Mouse (Mus musculus) adrenal gland, adult 2 months (tissue): ENCODE measurements at regions not wholly inside any gene's neighbourhood (a gene's known extent, or its start where the extent isn't known, plus 50 kb on each side); places are given as distances from the start of the nearest gene placed in this dataset.

ENCODE experiments used
- DNase-seq: peaks from one replicate; pipeline ENCODE4 v3.0.0; 2021

- no peak for DNase-seq
These were observed 71.0 kb upstream of the Gm11733 start for GRCm38 (mm10) chr11:117413133-117413532.

- DNase-seq = no peak
These were observed 70.0 kb upstream of the Gm11733 start for GRCm38 (mm10) chr11:117413942-117414705.

GRCm38 (mm10) chr11:117414871-117415323 is 69.3 kb upstream of the Gm11733 start:
- peak; percentile 84 for DNase-seq

- no peak for DNase-seq
These were observed 68.7 kb upstream of the Gm11733 start for GRCm38 (mm10) chr11:117415466-117415865.

GRCm38 (mm10) chr11:117415955-117416354 is 68.2 kb upstream of the Gm11733 start:
- DNase-seq = peak; percentile 54

- no peak for DNase-seq
These were observed 67.0 kb upstream of the Gm11733 start for GRCm38 (mm10) chr11:117416984-117417670.

GRCm38 (mm10) chr11:117417959-117418574 is 66.1 kb upstream of the Gm11733 start:
- no peak for DNase-seq

GRCm38 (mm10) chr11:117418939-117419338 is 65.2 kb upstream of the Gm11733 start:
- no peak for DNase-seq

- DNase-seq = no peak
These were observed 64.7 kb upstream of the Gm11733 start for GRCm38 (mm10) chr11:117419351-117419969.

GRCm38 (mm10) chr11:117422713-117423112 is 61.5 kb upstream of the Gm11733 start:
- no peak for DNase-seq

GRCm38 (mm10) chr11:117423422-117423821 is 60.7 kb upstream of the Gm11733 start:
- DNase-seq = no peak

- no peak for DNase-seq
These were observed 58.7 kb upstream of the Gm11733 start for GRCm38 (mm10) chr11:117425466-117425865.

- DNase-seq = no peak
These were observed 58.2 kb upstream of the Gm11733 start for GRCm38 (mm10) chr11:117425927-117426326.

GRCm38 (mm10) chr11:117426651-117427050 is 57.5 kb upstream of the Gm11733 start:
- DNase-seq = no peak

GRCm38 (mm10) chr11:117427808-117428510 is 56.2 kb upstream of the Gm11733 start:
- DNase-seq = no peak

GRCm38 (mm10) chr11:117429326-117429752 is 54.8 kb upstream of the Gm11733 start:
- peak; percentile 33 for DNase-seq

GRCm38 (mm10) chr11:117429894-117430293 is 54.3 kb upstream of the Gm11733 start:
- DNase-seq = no peak

- no peak for DNase-seq
These were observed 50.1 kb upstream of the Gm11733 start for GRCm38 (mm10) chr11:117434056-117434455.
